Mouse (Mus musculus) cerebellum, adult 18-20 months (tissue): Measurements from ENCODE around the gene Smndc1.

ENCODE experiments used
- DNase-seq, 2 experiments: peaks; one replicate each; pipeline ENCODE4 v3.0.0; 2021

Gene Smndc1

GRCm38 (mm10) chr19:53378421-53378820 lies 12.0 kb downstream of the Smndc1 start:
- DNase-seq = no peak

- DNase-seq = no peak
These were observed 12.7 kb downstream of the Smndc1 start for GRCm38 (mm10) chr19:53377652-53378051.

DNA sequence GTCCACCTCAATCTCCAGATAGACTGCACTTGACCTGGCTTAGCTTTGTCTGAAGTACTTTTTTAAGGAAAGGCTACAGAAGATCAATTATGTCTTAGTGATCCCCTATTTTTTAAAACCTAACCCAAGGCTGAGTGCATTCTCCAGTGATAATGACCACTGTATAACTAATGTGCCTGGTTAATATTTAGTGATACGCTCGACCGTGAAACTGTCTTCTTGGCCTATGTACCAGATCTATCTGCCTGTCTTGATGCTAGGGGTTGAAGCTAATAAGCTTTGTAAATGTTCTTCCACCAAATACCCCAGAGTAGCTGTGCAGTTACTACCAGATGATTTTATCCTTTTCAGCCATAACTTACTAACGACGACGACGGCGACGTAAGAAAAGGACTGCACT lies 14.6 kb downstream of the Smndc1 start:
- no peak for DNase-seq

DNA sequence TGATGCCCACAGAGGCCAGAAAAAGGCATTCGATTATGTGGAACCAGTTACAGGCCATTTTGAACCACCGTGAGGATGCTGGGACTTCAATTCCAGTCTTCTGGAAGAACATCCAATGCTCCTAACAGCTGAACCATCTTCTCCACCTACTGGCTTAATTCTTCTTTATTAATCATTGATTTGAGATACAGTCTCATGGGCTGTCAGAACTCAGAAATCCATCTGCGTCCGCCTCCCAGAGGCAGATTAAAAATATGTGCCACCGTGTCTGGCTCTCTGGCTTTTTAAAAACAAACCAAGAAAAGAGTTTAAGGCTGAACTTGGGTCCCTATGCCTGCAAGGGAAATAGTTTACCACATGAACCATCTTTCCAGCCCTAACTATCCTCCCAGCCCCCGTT lies 15.1 kb downstream of the Smndc1 start:
- no peak for DNase-seq

DNA sequence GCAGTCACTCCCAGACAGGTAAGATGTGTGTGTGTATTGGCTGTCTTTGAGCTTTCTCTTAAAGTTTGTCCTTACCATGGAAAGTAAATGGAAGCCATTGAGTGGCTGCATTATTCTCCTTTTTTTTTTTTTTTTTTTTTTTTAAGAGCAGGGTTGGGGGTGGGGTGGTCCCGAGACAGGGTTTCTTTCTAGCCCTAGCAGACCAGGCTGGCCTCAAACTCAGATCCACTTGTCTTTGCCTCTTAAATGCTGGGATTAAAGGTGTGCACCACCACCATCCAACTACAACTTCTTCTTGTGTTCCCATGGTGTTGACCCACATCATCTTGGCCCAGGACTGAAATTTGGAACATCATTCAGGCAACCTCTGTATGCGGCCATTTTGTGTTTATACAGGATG lies 16.8 kb downstream of the Smndc1 start:
- no peak for DNase-seq

- DNase-seq = peak in 1 of 2 experiments; percentile 9
These were observed 18.7 kb downstream of the Smndc1 start, which contains the start of gene Gm10197 for GRCm38 (mm10) chr19:53371666-53372065. Gene Gm10197 (minus strand): TSS chr19:53371766.

GRCm38 (mm10) chr19:53370233-53370632 lies 20.1 kb downstream of the Smndc1 start:
- DNase-seq = peak in 1 of 2 experiments; percentile 28

- DNase-seq = peak; percentile 85 to 90
These were observed 20.8 kb downstream of the Smndc1 start for GRCm38 (mm10) chr19:53369469-53370043.

GRCm38 (mm10) chr19:53366881-53367280 lies 23.5 kb downstream of the Smndc1 start:
- DNase-seq = no peak

- DNase-seq = peak in 1 of 2 experiments; percentile 54
These were observed 24.2 kb downstream of the Smndc1 start for GRCm38 (mm10) chr19:53366057-53366775.

DNA sequence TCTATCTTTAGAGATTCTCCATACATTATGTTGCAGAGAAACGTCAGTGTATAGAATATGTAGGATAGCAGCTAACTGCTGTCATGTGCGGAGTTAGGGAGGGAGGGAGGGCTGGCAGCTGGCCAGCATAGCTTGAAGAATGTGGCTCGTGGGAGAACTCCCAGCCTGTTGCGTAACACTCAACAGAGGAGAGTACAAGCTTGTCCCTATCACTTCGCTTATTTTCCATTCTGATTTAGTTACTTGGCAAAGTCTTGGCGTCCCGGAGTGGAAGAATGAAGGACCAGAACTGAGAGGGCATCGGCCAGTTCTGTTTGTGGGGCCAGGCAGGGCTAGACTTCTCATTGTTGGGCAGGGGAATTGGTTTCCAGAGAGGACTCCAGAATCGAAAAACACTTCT lies 25.4 kb downstream of the Smndc1 start:
- peak; percentile 68 to 71 for DNase-seq

- DNase-seq = no peak
These were observed 25.8 kb downstream of the Smndc1 start for GRCm38 (mm10) chr19:53364551-53364950.

GRCm38 (mm10) chr19:53362967-53363366 lies 27.4 kb downstream of the Smndc1 start:
- DNase-seq = peak in 1 of 2 experiments; percentile 57

DNA sequence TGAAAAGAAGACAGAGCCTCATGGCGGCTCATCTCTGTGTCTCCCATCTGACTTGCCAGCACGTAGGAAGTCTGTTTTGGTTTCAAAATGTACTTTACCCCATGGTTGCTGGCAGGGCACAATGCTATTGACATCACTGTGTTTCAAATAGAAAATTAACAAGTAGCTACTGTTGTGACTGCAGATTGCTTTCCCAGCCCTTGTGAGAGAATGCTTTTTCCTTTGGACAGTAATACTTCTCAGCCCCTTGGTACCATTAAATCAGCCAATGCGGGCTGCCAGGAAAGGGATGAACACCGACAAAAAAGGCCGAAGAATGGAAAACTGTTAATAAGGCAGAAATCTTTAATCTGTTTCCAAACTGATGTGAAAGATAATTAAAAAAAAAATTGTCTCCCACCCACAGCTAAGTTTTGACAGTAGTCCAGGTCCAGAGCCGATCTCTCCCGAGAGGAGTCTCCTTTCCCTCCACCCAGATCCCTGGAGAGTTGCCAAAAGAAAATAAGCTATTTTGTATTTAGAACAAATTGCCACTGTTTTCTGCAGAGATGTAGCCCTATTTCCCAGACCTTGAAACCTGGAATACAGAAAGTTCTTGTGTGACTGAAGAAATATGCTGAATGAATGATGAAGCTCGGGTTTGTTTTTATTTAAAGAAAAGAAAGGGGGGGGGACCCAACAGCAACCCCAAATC lies 30.0 kb downstream of the Smndc1 start:
- peak; percentile 71 for DNase-seq

- DNase-seq = peak; percentile 90 to 92
These were observed 31.0 kb downstream of the Smndc1 start for GRCm38 (mm10) chr19:53359160-53360033.

DNA sequence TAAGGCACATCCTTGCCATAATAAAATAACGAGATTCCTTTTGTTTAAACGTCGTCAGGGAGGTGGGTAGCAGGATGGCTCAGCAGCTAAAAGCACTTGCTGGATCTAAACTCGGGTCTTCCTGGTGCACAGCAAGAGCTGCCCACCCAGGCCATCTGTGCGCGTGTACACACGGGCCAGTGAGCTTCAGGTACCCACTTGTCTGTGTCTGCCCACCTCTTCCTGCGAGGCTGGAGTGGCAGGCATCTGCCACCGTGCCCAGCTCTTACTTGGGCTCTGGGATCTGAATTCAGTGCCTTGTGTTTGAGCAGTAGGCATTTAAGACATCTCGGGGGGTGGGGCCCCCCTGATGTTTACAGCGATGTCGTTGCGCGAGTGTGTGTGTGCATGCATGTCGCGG lies 35.3 kb downstream of the Smndc1 start:
- DNase-seq = peak; percentile 60 to 62

DNA sequence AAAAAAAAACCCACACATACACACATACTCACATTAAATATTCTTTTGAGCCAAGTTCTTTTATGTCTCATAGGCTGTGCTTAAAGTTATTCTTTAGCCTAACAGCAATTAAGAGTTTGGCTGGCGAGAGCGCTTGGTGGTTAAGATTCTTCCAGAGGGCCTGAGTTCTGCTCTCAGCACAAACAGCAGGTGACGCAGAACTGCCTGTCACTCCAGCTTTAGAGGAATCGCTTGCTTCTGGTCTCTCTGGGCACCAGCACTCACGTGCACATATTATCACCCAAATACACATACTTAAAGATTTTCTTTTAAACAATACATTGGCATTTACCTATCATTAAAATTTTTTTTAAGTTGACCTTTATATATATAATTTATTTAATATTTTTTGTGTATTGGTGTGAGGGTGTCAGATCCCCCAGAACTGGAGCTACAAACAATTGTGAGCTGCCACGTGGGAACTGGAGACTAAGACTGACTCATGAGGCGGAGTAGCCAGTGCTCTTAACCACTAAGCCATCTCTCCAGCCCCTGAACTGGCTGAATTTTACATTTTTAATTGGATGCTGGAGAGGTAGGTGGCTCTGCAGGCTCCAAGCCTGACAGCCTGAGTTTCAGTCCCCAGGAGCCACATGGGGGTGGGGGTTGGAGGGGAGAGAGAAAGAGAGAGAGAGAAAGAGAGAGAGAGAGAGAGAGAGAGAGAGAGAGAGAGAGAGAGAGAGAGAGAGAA lies 35.9 kb downstream of the Smndc1 start:
- DNase-seq = peak; percentile 46 to 51

DNA sequence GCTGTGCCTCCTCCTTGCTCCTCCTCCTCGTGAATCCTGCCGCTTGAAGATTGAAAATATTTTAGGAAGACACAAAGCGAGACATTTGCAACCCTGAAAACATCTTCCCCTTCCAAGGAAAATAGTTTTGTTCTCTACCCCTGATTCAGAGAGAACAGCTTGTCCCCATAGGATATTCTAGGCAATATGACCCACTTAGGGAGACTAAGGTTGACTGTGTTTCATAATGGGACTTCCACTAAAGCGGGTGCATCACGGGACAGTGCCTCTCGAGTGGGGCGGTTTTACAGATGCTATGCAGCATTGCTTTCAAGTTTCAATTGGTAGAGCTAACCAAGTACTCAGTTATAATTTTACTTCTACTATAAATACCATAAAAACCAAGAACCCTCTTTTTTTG lies 36.5 kb downstream of the Smndc1 start:
- DNase-seq = peak; percentile 40 to 43

- DNase-seq = no peak
These were observed 44.6 kb downstream of the Smndc1 start for GRCm38 (mm10) chr19:53345766-53346165.

DNA sequence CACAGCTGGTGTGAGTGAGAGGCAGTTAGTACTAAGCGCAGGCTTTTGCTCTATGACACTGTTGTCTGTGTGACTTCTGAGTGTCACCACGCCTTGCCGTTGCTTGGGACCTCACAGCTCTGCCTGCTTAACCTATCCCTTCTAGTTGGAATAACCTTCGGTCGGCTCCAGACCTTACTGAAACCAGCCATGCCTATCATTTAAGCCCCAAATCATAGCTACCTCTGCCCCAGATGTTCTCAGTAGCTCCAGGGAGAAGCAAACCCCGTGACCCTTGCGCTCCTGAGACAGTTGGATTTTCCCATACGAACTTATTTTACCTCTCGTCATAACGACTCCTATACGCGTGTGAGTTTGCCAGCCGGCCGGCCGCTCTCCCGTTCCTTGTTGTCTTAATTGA lies 46.3 kb downstream of the Smndc1 start:
- DNase-seq = no peak

DNA sequence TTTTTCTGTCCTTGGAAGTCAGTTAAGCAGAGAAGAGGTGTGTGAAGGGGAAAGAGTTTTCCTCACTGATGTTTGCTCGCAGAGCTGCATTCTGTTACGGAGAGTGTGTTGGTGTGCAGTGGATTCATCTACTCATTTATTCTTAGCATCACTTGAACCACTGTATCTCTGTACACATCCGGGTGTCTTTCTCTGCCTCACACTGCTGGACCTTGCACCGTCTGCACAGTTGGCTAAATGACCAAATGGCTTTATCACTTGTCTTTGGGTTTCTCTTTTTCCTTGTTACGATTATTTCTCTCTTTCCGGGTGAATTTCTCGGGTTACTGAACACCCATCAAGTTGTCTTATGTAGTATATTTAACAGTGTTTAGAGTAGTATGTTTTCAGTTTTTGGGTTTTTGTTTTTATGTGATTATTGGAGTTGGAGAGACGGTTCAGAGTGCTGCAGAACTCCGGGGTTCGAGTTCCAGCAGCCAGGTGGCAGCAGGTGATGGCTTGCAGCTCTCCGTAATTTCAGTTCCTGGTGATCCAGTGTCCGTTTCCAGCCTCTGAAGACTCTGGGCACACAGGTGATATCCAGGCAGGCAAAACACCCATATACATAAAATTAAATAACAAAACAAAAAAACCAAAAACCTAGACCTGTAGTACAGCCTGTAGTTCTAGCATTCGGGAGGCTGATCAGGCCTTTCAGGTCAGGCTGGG lies 47.0 kb downstream of the Smndc1 start:
- peak; percentile 52 to 60 for DNase-seq

GRCm38 (mm10) chr19:53340423-53340822 lies 50.0 kb downstream of the Smndc1 start:
- DNase-seq = no peak
